Mouse (Mus musculus) kidney, postnatal 4 days (tissue): ENCODE data around the gene Adat3.
A peak's percentile ranks its signal among the peaks of the same experiment; 100 is the strongest.
"Not testable (repeated sequence)": the region's sequence is repeated elsewhere in the genome, so short reads cannot be mapped to it uniquely, and the experiment has no call there.

ENCODE experiments used
- DNase-seq, 2 experiments: peaks; one replicate each; pipeline ENCODE4 v3.0.0; 2021; ENCODE audit warnings: mixed read lengths in 2 of 2

The Adat3 gene

GRCm38 (mm10) chr10:80611905-80612304 is 9.2 kb downstream of the Adat3 start:
- no peak for DNase-seq

GRCm38 (mm10) chr10:80613821-80614220 is 11.1 kb downstream of the Adat3 start:
- no peak for DNase-seq

GRCm38 (mm10) chr10:80614351-80614750 is 11.7 kb downstream of the Adat3 start:
- no peak for DNase-seq

- DNase-seq = peak; percentile 55 to 73
Measured at GRCm38 (mm10) chr10:80618181-80618580, 15.5 kb downstream of the Adat3 start.

- no peak for DNase-seq
Measured at GRCm38 (mm10) chr10:80619465-80620244, 17.0 kb downstream of the Adat3 start.

- no peak for DNase-seq
Measured at GRCm38 (mm10) chr10:80620365-80620764, 17.7 kb downstream of the Adat3 start.

- no peak for DNase-seq
Measured at GRCm38 (mm10) chr10:80620796-80621689, 18.4 kb downstream of the Adat3 start.

- no peak for DNase-seq
Measured at GRCm38 (mm10) chr10:80621690-80621939, 18.9 kb downstream of the Adat3 start.

- DNase-seq = peak; percentile 100
Measured at GRCm38 (mm10) chr10:80621940-80622660, 19.4 kb downstream of the Adat3 start.

- DNase-seq = peak; percentile 65 to 78
Measured at GRCm38 (mm10) chr10:80622661-80623456, 20.2 kb downstream of the Adat3 start, which contains the start of gene Csnk1g2. TSS of gene Csnk1g2 (plus strand) at chr10:80622838.

GRCm38 (mm10) chr10:80623457-80624191 is 20.9 kb downstream of the Adat3 start:
- peak; percentile 79 to 85 for DNase-seq

- no peak for DNase-seq
Measured at GRCm38 (mm10) chr10:80625764-80626163, 23.1 kb downstream of the Adat3 start.

GRCm38 (mm10) chr10:80627685-80628084 is 25.0 kb downstream of the Adat3 start:
- peak; percentile 83 to 91 for DNase-seq

- DNase-seq = no peak
Measured at GRCm38 (mm10) chr10:80628925-80629324, 26.2 kb downstream of the Adat3 start.

GRCm38 (mm10) chr10:80635345-80635744 is 32.7 kb downstream of the Adat3 start:
- DNase-seq = no peak

- no peak for DNase-seq
Measured at GRCm38 (mm10) chr10:80646936-80647335, 44.3 kb downstream of the Adat3 start.

- DNase-seq = not testable (repeated sequence)
Measured at GRCm38 (mm10) chr10:80649910-80650309, 47.2 kb downstream of the Adat3 start.

- no peak for DNase-seq
Measured at GRCm38 (mm10) chr10:80650392-80650791, 47.7 kb downstream of the Adat3 start.

- no peak for DNase-seq
Measured at GRCm38 (mm10) chr10:80653156-80653720, 50.6 kb downstream of the Adat3 start.

- DNase-seq = no peak
Measured at GRCm38 (mm10) chr10:80654866-80655265, 52.2 kb downstream of the Adat3 start.

GRCm38 (mm10) chr10:80655406-80656129 is 52.9 kb downstream of the Adat3 start:
- DNase-seq = no peak
